Comparison of ENCODE assay signal across 17 mouse cellular contexts in the genomic region with DNA sequence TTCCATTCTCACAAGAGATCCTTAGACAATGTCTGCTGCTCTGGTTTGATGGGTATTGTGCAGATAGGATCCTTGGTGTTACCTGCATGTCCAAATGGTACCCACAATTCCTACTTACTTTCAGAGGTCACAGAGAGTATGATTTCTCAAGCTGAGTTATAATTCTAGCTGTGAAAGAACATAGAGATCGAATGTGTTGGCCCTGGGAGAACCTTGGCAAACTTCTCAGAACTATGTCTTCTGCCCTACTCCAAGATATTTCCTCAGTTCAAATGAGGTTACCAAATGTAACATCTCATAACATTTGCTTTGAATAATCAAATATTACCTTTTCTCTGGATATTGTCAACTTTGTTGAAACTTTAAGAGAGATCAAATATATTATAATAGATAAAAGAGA.
"Had no signal": no experiment of that assay in that cellular context is flagged by ENCODE, and none has a peak within 500 bp of the region (broad histone marks: within the 10 kb centered on the region; RNA-seq: fewer than 3 reads in every experiment).

No protein-coding gene starts in this region.

- ATAC-seq: liver, postnatal 0 days; lung, postnatal 0 days had no signal

- DNase-seq: kidney, postnatal 14 days; kidney, postnatal 4 days; left cerebral cortex, postnatal 4 days; liver, postnatal 0 days; lung, embryonic 14.5 days; lung, postnatal 4 days; midbrain, embryonic 14.5 days; thymus, adult 2 months; thymus, postnatal 14 days; thymus, postnatal 4 days had no signal

- H3K4me2 ChIP-seq: limb, embryonic 12.5 days; limb, embryonic 15.5 days; liver, embryonic 11.5 days; lung, embryonic 14.5 days; midbrain, embryonic 11.5 days had no signal

- H3K9me3 ChIP-seq: limb, embryonic 12.5 days; limb, embryonic 15.5 days had no signal

- H3K4me3 ChIP-seq: limb, embryonic 12.5 days; limb, embryonic 15.5 days had no signal

- H3K36me3 ChIP-seq: limb, embryonic 12.5 days; limb, embryonic 15.5 days had no signal

- H3K9ac ChIP-seq: limb, embryonic 12.5 days; limb, embryonic 15.5 days; liver, embryonic 14.5 days; liver, postnatal 0 days; lung, embryonic 14.5 days had no signal

- H3K27me3 ChIP-seq: limb, embryonic 12.5 days; limb, embryonic 15.5 days had no signal

- H3K27ac ChIP-seq: limb, embryonic 12.5 days; limb, embryonic 15.5 days; liver, embryonic 14.5 days; stomach, postnatal 0 days had no signal

- H3K4me1 ChIP-seq: limb, embryonic 12.5 days; limb, embryonic 15.5 days had no signal
